Mouse (Mus musculus): ENCODE measurements around the gene Rab40c. TPM values are rescaled to one million over a fixed set of nuclear protein-coding genes. Genes with fewer than 3 reads are reported as not detected.

Rab40c gene
- total and polyA plus RNA-seq, 3 experiments: 15.2 to 20.5 (median 17.6) TPM

- WGBS: 70% methylated on average over 2 of the region's 2 CpGs
- intact Hi-C loops (cut with DNase I): no loop called here
Measured at GRCm38 (mm10) chr17:25907640-25908039, 11.9 kb downstream of the Rab40c start.

GRCm38 (mm10) chr17:25903061-25903460 is 16.5 kb downstream of the Rab40c start:
- no peaks in the 10 kb centered on the region for H3K27me3 ChIP-seq (ENCODE audit: control insufficient read depth, insufficient read depth, low read length)
- no peak overlapping the region for H3K9ac ChIP-seq (ENCODE audit: low read depth, low read length)
- H3K4me3 ChIP-seq: no peak overlapping the region
- TF ChIP-seq POLR2A (IDR thresholded peaks at IDR 0.05; ENCODE audit: insufficient read depth, low read depth, low read length) (no peak), EP300 (IDR thresholded peaks at IDR 0.05; ENCODE audit: insufficient read depth, low read depth, low read length) (no peak), CTCF (IDR thresholded peaks at IDR 0.05) (no peak)
- H3K27ac ChIP-seq: no peak overlapping the region
- intact Hi-C loops (cut with DNase I): no loop called here
- H3K36me3 ChIP-seq (ENCODE audit: control insufficient read depth, insufficient read depth, low read length): no peaks in the 10 kb centered on the region
- H3K79me2 ChIP-seq (replicated peaks; ENCODE audit: control insufficient read depth, insufficient read depth, low read length): peaks cover 8% of the 10 kb centered on the region
- no peaks in the 10 kb centered on the region for H3K4me1 ChIP-seq (ENCODE audit: control insufficient read depth, insufficient read depth, low read length)
- no peak for DNase-seq
- WGBS: 82% methylated on average over 3 of the region's 3 CpGs

More at GRCm38 (mm10) chr17:25907640-25908039, 11.9 kb downstream of the Rab40c start:
- H3K27me3 ChIP-seq (ENCODE audit: control insufficient read depth, insufficient read depth, low read length): no peaks in the 10 kb centered on the region
- H3K27ac ChIP-seq: no peak overlapping the region
- no peak overlapping the region for H3K4me3 ChIP-seq
- peaks cover 6% of the 10 kb centered on the region for H3K4me1 ChIP-seq (ENCODE audit: control insufficient read depth, insufficient read depth, low read length)
- TF ChIP-seq CTCF (IDR thresholded peaks at IDR 0.05): no peak
- no peaks in the 10 kb centered on the region; the same call in none of the 2 replicates for H3K36me3 ChIP-seq (ENCODE audit: control insufficient read depth, insufficient read depth, low read length)
- peaks cover 6% of the 10 kb centered on the region for H3K79me2 ChIP-seq (replicated peaks; ENCODE audit: control insufficient read depth, insufficient read depth, low read length)
- no peak for DNase-seq
- H3K9ac ChIP-seq (ENCODE audit: low read depth, low read length): no peak overlapping the region

GRCm38 (mm10) chr17:25900193-25900592 is 19.3 kb downstream of the Rab40c start:
- Histone ChIP-seq H3K27ac (no peak overlapping the region), H3K9ac (ENCODE audit: low read depth, low read length) (no peak overlapping the region), H3K79me2 (replicated peaks; ENCODE audit: control insufficient read depth, insufficient read depth, low read length) (peaks cover 5% of the 10 kb centered on the region), H3K36me3 (ENCODE audit: control insufficient read depth, insufficient read depth, low read length) (no peaks in the 10 kb centered on the region), H3K4me1 (ENCODE audit: control insufficient read depth, insufficient read depth, low read length) (no peaks in the 10 kb centered on the region), H3K4me3 (no peak overlapping the region), H3K27me3 (ENCODE audit: control insufficient read depth, insufficient read depth, low read length) (no peaks in the 10 kb centered on the region)
- TF ChIP-seq CTCF (IDR thresholded peaks at IDR 0.05): 0 out of 2 replicates have a peak, but pooled peaks have one; percentile 6
- no peak for TF ChIP-seq EP300 (IDR thresholded peaks at IDR 0.05; ENCODE audit: insufficient read depth, low read depth, low read length)
- no peak for TF ChIP-seq POLR2A (IDR thresholded peaks at IDR 0.05; ENCODE audit: insufficient read depth, low read depth, low read length)
- intact Hi-C loops (cut with DNase I): no loop called here
- WGBS: 95% methylated on average over 1 of the region's 1 CpGs
- DNase-seq: no peak

- WGBS: 85% methylated on average over 12 of the region's 12 CpGs
- Histone ChIP-seq H3K4me1 (ENCODE audit: control insufficient read depth, insufficient read depth, low read length) (peaks cover 1% of the 10 kb centered on the region; the same call in 1 of the 2 replicates), H3K36me3 (ENCODE audit: control insufficient read depth, insufficient read depth, low read length) (no peaks in the 10 kb centered on the region), H3K27ac (no peak overlapping the region), H3K4me3 (no peak overlapping the region), H3K9ac (ENCODE audit: low read depth, low read length) (no peak overlapping the region), H3K79me2 (replicated peaks; ENCODE audit: control insufficient read depth, insufficient read depth, low read length) (no peaks in the 10 kb centered on the region; the same call in 1 of the 2 replicates), H3K27me3 (ENCODE audit: control insufficient read depth, insufficient read depth, low read length) (no peaks in the 10 kb centered on the region)
- TF ChIP-seq POLR2A (IDR thresholded peaks at IDR 0.05; ENCODE audit: insufficient read depth, low read depth, low read length) (no peak), CTCF (IDR thresholded peaks at IDR 0.05) (no peak), EP300 (IDR thresholded peaks at IDR 0.05; ENCODE audit: insufficient read depth, low read depth, low read length) (no peak)
- no peak for DNase-seq
- intact Hi-C loops (cut with DNase I): loop anchor here (2.0 kb wide), 1 partner anchor 23 kb away; the partner anchor contains the start of gene Rab40c
Measured at GRCm38 (mm10) chr17:25895891-25896290, 23.6 kb downstream of the Rab40c start.

- Histone ChIP-seq H3K4me1 (ENCODE audit: control insufficient read depth, insufficient read depth, low read length) (peaks cover 1% of the 10 kb centered on the region; the same call in 1 of the 2 replicates), H3K9ac (ENCODE audit: low read depth, low read length) (no peak overlapping the region), H3K4me3 (no peak overlapping the region), H3K27me3 (ENCODE audit: control insufficient read depth, insufficient read depth, low read length) (no peaks in the 10 kb centered on the region), H3K79me2 (replicated peaks; ENCODE audit: control insufficient read depth, insufficient read depth, low read length) (no peaks in the 10 kb centered on the region; the same call in 1 of the 2 replicates), H3K27ac (no peak overlapping the region), H3K36me3 (ENCODE audit: control insufficient read depth, insufficient read depth, low read length) (no peaks in the 10 kb centered on the region)
- TF ChIP-seq EP300 (IDR thresholded peaks at IDR 0.05; ENCODE audit: insufficient read depth, low read depth, low read length) (no peak), CTCF (IDR thresholded peaks at IDR 0.05) (peak; percentile 42)
- 42% methylated on average over 2 of the region's 2 CpGs for WGBS
- no peak for DNase-seq
- intact Hi-C loops (cut with DNase I): loop anchor here (2.0 kb wide), 1 partner anchor 23 kb away; the partner anchor contains the start of gene Rab40c
Measured at GRCm38 (mm10) chr17:25895415-25895814, 24.1 kb downstream of the Rab40c start.

GRCm38 (mm10) chr17:25893975-25894617 is 25.4 kb downstream of the Rab40c start:
- WGBS: 27% methylated on average over 2 of the region's 2 CpGs
- Histone ChIP-seq H3K4me1 (ENCODE audit: control insufficient read depth, insufficient read depth, low read length) (peaks cover 1% of the 10 kb centered on the region; the same call in 1 of the 2 replicates), H3K36me3 (ENCODE audit: control insufficient read depth, insufficient read depth, low read length) (no peaks in the 10 kb centered on the region), H3K27ac (no peak overlapping the region), H3K79me2 (replicated peaks; ENCODE audit: control insufficient read depth, insufficient read depth, low read length) (no peaks in the 10 kb centered on the region; the same call in 1 of the 2 replicates), H3K9ac (ENCODE audit: low read depth, low read length) (no peak overlapping the region), H3K27me3 (ENCODE audit: control insufficient read depth, insufficient read depth, low read length) (no peaks in the 10 kb centered on the region), H3K4me3 (no peak overlapping the region)
- DNase-seq: peak; percentile 71 to 75
- intact Hi-C loops (cut with DNase I): loop anchor here (1.0 to 5.0 kb wide), 5 partner anchors 25 to 198 kb away; partner anchors contain the start of genes Capn15, Decr2, Nhlrc4 and Pigq
- TF ChIP-seq POLR2A (IDR thresholded peaks at IDR 0.05; ENCODE audit: insufficient read depth, low read depth, low read length) (no peak), EP300 (IDR thresholded peaks at IDR 0.05; ENCODE audit: insufficient read depth, low read depth, low read length) (peak; percentile 97), CTCF (IDR thresholded peaks at IDR 0.05) (no peak; the same call in 1 of the 2 replicates)
